In the genomic region with DNA sequence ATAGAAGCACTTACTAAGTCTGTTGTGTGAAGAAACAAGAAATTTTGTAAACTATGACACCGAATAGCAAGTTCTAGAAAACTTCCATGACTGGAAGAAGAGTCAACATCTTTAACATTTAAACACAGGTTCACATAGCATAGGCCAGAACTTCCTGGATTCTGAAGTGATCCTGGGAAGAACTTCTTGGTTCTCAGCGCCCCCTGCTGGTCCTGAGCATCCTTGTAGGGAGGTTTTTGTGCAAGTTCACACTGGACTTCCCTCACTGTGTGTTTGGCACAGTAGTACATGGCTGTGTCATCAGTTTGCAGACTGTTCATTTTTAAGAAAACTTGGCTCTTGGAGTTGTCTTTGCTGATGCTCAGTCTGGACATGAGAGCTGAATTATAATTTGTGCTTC, we compare ENCODE assay signal across 9 mouse cellular contexts.
A peak's percentile ranks its signal among the peaks of the same experiment; 100 is the strongest.
DNase-seq lines count a peak whose midpoint lies in the region; ATAC-seq and TF ChIP-seq lines count a peak whose summit lies in the region.
"Had no signal": no experiment of that assay in that cellular context is flagged by ENCODE, and none has a peak within 500 bp of the region (broad histone marks: within the 10 kb centered on the region; RNA-seq: fewer than 3 reads in every experiment).

No protein-coding gene starts in this region.

- TF ChIP-seq CTCF in liver, adult 2 months (IDR thresholded peaks at IDR 0.05; ENCODE audit: low read depth, low read length), result peak; percentile 33; the same call in 1 of the 2 replicates
- 0 out of 2 replicates have a peak, but pooled peaks have one; percentile 18 for TF ChIP-seq CTCF in bone marrow macrophage, adult 2 months (IDR thresholded peaks at IDR 0.05; ENCODE audit: low read depth, low read length)

- no peak for TF ChIP-seq POLR2A in liver, adult 2 months (IDR thresholded peaks at IDR 0.05; ENCODE audit: extremely low read depth, insufficient read depth, low read length)
- TF ChIP-seq POLR2A in bone marrow macrophage, adult 2 months (IDR thresholded peaks at IDR 0.05; ENCODE audit: borderline replicate concordance, low read depth, low read length), result no peak

- H3K4me2 ChIP-seq in liver, embryonic 12.5 days, result no peak overlapping the region

- no peak overlapping the region for H3K27ac ChIP-seq in liver, adult 2 months (replicated peaks; ENCODE audit: insufficient read depth, low read depth, low read length)
- H3K27ac ChIP-seq in liver, embryonic 12.5 days, result no peak overlapping the region
- H3K27ac ChIP-seq in ES-E14 (ENCODE audit: insufficient read depth, low read depth, low read length, poor library complexity, severe bottlenecking), result no peak overlapping the region
- no peak overlapping the region for H3K27ac ChIP-seq in bone marrow macrophage, adult 2 months (ENCODE audit: insufficient read depth, low read depth, low read length)

- H3K36me3 ChIP-seq in liver, adult 2 months (ENCODE audit: control insufficient read depth, insufficient read depth, low read length), result no peaks in the 10 kb centered on the region
- H3K36me3 ChIP-seq in liver, embryonic 12.5 days, result no peaks in the 10 kb centered on the region
- no peaks in the 10 kb centered on the region for H3K36me3 ChIP-seq in ES-E14 (ENCODE audit: control insufficient read depth, insufficient read depth, low read length, poor library complexity, severe bottlenecking)

- no peak for ATAC-seq in liver, embryonic 12.5 days
- 0 out of 2 replicates have a peak, but pooled peaks have one; percentile 50 for ATAC-seq in megakaryocyte-erythroid progenitor cell, adult 5-6 weeks (replicated peaks; ENCODE audit: low FRiP score, low TSS enrichment, poor library complexity, severe bottlenecking)
- ATAC-seq: forebrain, postnatal 0 days had no signal

- H3K9me3 ChIP-seq in liver, embryonic 12.5 days (replicated peaks), result no peaks in the 10 kb centered on the region
- H3K9me3 ChIP-seq in ES-E14 (ENCODE audit: control insufficient read depth, insufficient read depth, low read depth, low read length), result no peaks in the 10 kb centered on the region

- no peaks in the 10 kb centered on the region for H3K4me1 ChIP-seq in liver, adult 2 months (ENCODE audit: control insufficient read depth, insufficient read depth, low read length)
- no peaks in the 10 kb centered on the region for H3K4me1 ChIP-seq in liver, embryonic 12.5 days
- no peaks in the 10 kb centered on the region for H3K4me1 ChIP-seq in ES-E14 (ENCODE audit: control insufficient read depth in 2 of 2, insufficient read depth in 2 of 2, low read length in 2 of 2, poor library complexity in 1 of 2)
- H3K4me1 ChIP-seq in bone marrow macrophage, adult 2 months (ENCODE audit: control insufficient read depth, insufficient read depth, low read length), result no peaks in the 10 kb centered on the region

- H3K9ac ChIP-seq in liver, adult 2 months (ENCODE audit: low read depth, low read length), result no peak overlapping the region
- no peak overlapping the region for H3K9ac ChIP-seq in liver, embryonic 12.5 days
- H3K9ac ChIP-seq in ES-E14 (ENCODE audit: insufficient read depth, low read depth, low read length, poor library complexity, severe bottlenecking), result no peak overlapping the region
- H3K9ac ChIP-seq: forebrain, postnatal 0 days had no signal

- no peaks in the 10 kb centered on the region for H3K27me3 ChIP-seq in liver, adult 2 months (ENCODE audit: control insufficient read depth, insufficient read depth, low read length)
- no peaks in the 10 kb centered on the region for H3K27me3 ChIP-seq in liver, embryonic 12.5 days (replicated peaks)

- in situ Hi-C loops in ES-E14 (cut with MboI; ENCODE audit: low sequenced_read_pairs in 2 of 2, unreplicated experiment in 2 of 2), result no loop called here

- DNase-seq in liver, adult 2 months (ENCODE audit: extremely low read depth, low read depth, low spot score), result peak; percentile 31
- peak; percentile 75 for DNase-seq in ES-E14 (ENCODE audit: low read depth, low spot score)
- no peak for DNase-seq in heart, postnatal 4 days
- no peak for DNase-seq in heart, adult 18-20 months
- DNase-seq in right cerebral cortex, postnatal 36 days (ENCODE audit: low spot score in 2 of 2), result no peak
- DNase-seq: forebrain, postnatal 0 days had no signal

- H3K4me3 ChIP-seq in liver, adult 2 months (ENCODE audit: insufficient read depth, low read depth, low read length), result no peak overlapping the region
- no peak overlapping the region for H3K4me3 ChIP-seq in liver, embryonic 12.5 days
- H3K4me3 ChIP-seq in ES-E14 (ENCODE audit: insufficient read depth in 1 of 2, low read depth in 1 of 2, low read length in 2 of 2, poor library complexity in 1 of 2, severe bottlenecking in 1 of 2), result no peak overlapping the region
- no peak overlapping the region for H3K4me3 ChIP-seq in bone marrow macrophage, adult 2 months (ENCODE audit: insufficient read depth, low read length)

- WGBS in liver, adult 2 months, result 15% methylated on average over 2 of the region's 2 CpGs
- whole genome bisulfite sequencing in liver, embryonic 12.5 days (ENCODE audit: insufficient replicate concordance), result 15% methylated on average over 2 of the region's 2 CpGs

- H3K79me2 ChIP-seq in liver, adult 2 months (ENCODE audit: control insufficient read depth, insufficient read depth, low read length), result no peaks in the 10 kb centered on the region

TF ChIP-seq in ES-E14, 5 proteins besides CTCF, POLR2A, EP300 and RAD21:
- TF ChIP-seq ZNF384 (IDR thresholded peaks at IDR 0.05; ENCODE audit: low read depth, low read length) (no peak), ZC3H11A (IDR thresholded peaks at IDR 0.05; ENCODE audit: borderline replicate concordance, low read depth, low read length) (no peak), MAFK (IDR thresholded peaks at IDR 0.05; ENCODE audit: insufficient read depth, low read depth, low read length) (no peak), CHD2 (IDR thresholded peaks at IDR 0.05; ENCODE audit: low read depth, low read length) (no peak), HCFC1 (IDR thresholded peaks at IDR 0.05; ENCODE audit: borderline replicate concordance, insufficient read depth, low read length) (no peak)

Comparison
In these comparisons a context has a peak if more than half of its experiments do, and no peak if none do; other contexts are left out.
1. DNase-seq: peak in liver, adult 2 months (single experiment) and ES-E14 (single experiment); none in heart, postnatal 4 days (single experiment), heart, adult 18-20 months (0 of 2) and right cerebral cortex, postnatal 36 days (0 of 2).